Mouse (Mus musculus) kidney, postnatal 25 days (tissue): ENCODE results near the gene Paqr8.

Experiments
- DNase-seq, 2 experiments: peaks; one replicate each; pipeline ENCODE4 v3.0.0; 2021; ENCODE audit warnings: mixed read lengths in 2 of 2

The Paqr8 gene

GRCm38 (mm10) chr1:20974341-20975135 is 84.1 kb downstream of the Paqr8 start:
- DNase-seq = no peak

GRCm38 (mm10) chr1:20980553-20980952 is 90.1 kb downstream of the Paqr8 start:
- DNase-seq = no peak

GRCm38 (mm10) chr1:20981764-20982163 is 91.4 kb downstream of the Paqr8 start:
- DNase-seq = no peak

GRCm38 (mm10) chr1:20984103-20984502 is 93.7 kb downstream of the Paqr8 start:
- no peak for DNase-seq

- DNase-seq = no peak
Observed at GRCm38 (mm10) chr1:20984582-20984981, 94.2 kb downstream of the Paqr8 start.

- DNase-seq = no peak
Observed at GRCm38 (mm10) chr1:20986378-20987056, 96.1 kb downstream of the Paqr8 start.
